Mouse (Mus musculus): ENCODE results near the gene 4930539E08Rik. TPM values are rescaled to one million over a fixed set of nuclear protein-coding genes. Genes with fewer than 3 reads are reported as not detected.

Gene 4930539E08Rik
- polyA plus RNA-seq, 1 experiment from 2014 or later, result 0.19 TPM

GRCm38 (mm10) chr17:28922096-28922495 is 7.0 kb upstream of the 4930539E08Rik start:
- no peak overlapping the region for H3K4me2 ChIP-seq (ENCODE audit: low read depth, low read length, severe bottlenecking)
- H3K27ac ChIP-seq (ENCODE audit: low read depth, low read length), result no peak overlapping the region
- H3K4me1 ChIP-seq (replicated peaks; ENCODE audit: control insufficient read depth, insufficient read depth, low read length), result no peaks in the 10 kb centered on the region
- DNase-seq (ENCODE audit: low spot score) (no peak), ATAC-seq (replicated peaks; ENCODE audit: low FRiP score) (no peak)
- H3K4me3 ChIP-seq (ENCODE audit: low read depth, low read length), result no peak overlapping the region
- no peak overlapping the region for H3K9ac ChIP-seq (ENCODE audit: low read length)
- 76% methylated on average over 6 of the region's 6 CpGs for WGBS
- H3K27me3 ChIP-seq (ENCODE audit: control insufficient read depth, insufficient read depth, low read length), result no peaks in the 10 kb centered on the region
- no peaks in the 10 kb centered on the region for H3K36me3 ChIP-seq (ENCODE audit: control insufficient read depth, insufficient read depth, low read length)
- no peaks in the 10 kb centered on the region for H3K9me3 ChIP-seq (ENCODE audit: control insufficient read depth, low read length)

GRCm38 (mm10) chr17:28921086-28921485 is 6.0 kb upstream of the 4930539E08Rik start:
- H3K9me3 ChIP-seq (ENCODE audit: control insufficient read depth, low read length), result no peaks in the 10 kb centered on the region
- ATAC-seq (replicated peaks; ENCODE audit: low FRiP score) (no peak), DNase-seq (ENCODE audit: low spot score) (no peak)
- H3K27ac ChIP-seq (ENCODE audit: low read depth, low read length), result no peak overlapping the region
- no peaks in the 10 kb centered on the region for H3K36me3 ChIP-seq (ENCODE audit: control insufficient read depth, insufficient read depth, low read length)
- no peaks in the 10 kb centered on the region for H3K4me1 ChIP-seq (replicated peaks; ENCODE audit: control insufficient read depth, insufficient read depth, low read length)
- H3K9ac ChIP-seq (ENCODE audit: low read length), result no peak overlapping the region
- no peaks in the 10 kb centered on the region for H3K27me3 ChIP-seq (ENCODE audit: control insufficient read depth, insufficient read depth, low read length)
- H3K4me2 ChIP-seq (ENCODE audit: low read depth, low read length, severe bottlenecking), result no peak overlapping the region
- 72% methylated on average over 8 of the region's 8 CpGs for WGBS
- H3K4me3 ChIP-seq (ENCODE audit: low read depth, low read length), result no peak overlapping the region

- Histone ChIP-seq H3K27ac (ENCODE audit: low read depth, low read length) (no peak overlapping the region), H3K27me3 (ENCODE audit: control insufficient read depth, insufficient read depth, low read length) (no peaks in the 10 kb centered on the region), H3K4me2 (ENCODE audit: low read depth, low read length, severe bottlenecking) (no peak overlapping the region), H3K9ac (ENCODE audit: low read length) (no peak overlapping the region), H3K36me3 (ENCODE audit: control insufficient read depth, insufficient read depth, low read length) (no peaks in the 10 kb centered on the region), H3K4me3 (ENCODE audit: low read depth, low read length) (no peak overlapping the region), H3K9me3 (ENCODE audit: control insufficient read depth, low read length) (no peaks in the 10 kb centered on the region), H3K4me1 (replicated peaks; ENCODE audit: control insufficient read depth, insufficient read depth, low read length) (no peaks in the 10 kb centered on the region)
- ATAC-seq (replicated peaks; ENCODE audit: low FRiP score) (no peak), DNase-seq (ENCODE audit: low spot score) (no peak)
- 79% methylated on average over 1 of the region's 1 CpGs for WGBS
These were observed 1.4 kb upstream of the 4930539E08Rik start for GRCm38 (mm10) chr17:28916520-28916919.

- Histone ChIP-seq H3K27ac (ENCODE audit: low read depth, low read length) (no peak overlapping the region), H3K4me3 (ENCODE audit: low read depth, low read length) (no peak overlapping the region), H3K27me3 (ENCODE audit: control insufficient read depth, insufficient read depth, low read length) (peaks cover 3% of the 10 kb centered on the region; the same call in 1 of the 2 replicates), H3K9ac (ENCODE audit: low read length) (no peak overlapping the region), H3K36me3 (ENCODE audit: control insufficient read depth, insufficient read depth, low read length) (no peaks in the 10 kb centered on the region), H3K4me2 (ENCODE audit: low read depth, low read length, severe bottlenecking) (no peak overlapping the region), H3K9me3 (ENCODE audit: control insufficient read depth, low read length) (no peaks in the 10 kb centered on the region), H3K4me1 (replicated peaks; ENCODE audit: control insufficient read depth, insufficient read depth, low read length) (peaks cover 5% of the 10 kb centered on the region; the same call in 1 of the 2 replicates)
- ATAC-seq (replicated peaks; ENCODE audit: low FRiP score) (no peak), DNase-seq (ENCODE audit: low spot score) (no peak)
- 81% methylated on average over 6 of the region's 6 CpGs for WGBS
These were observed 1.2 kb downstream of the 4930539E08Rik start for GRCm38 (mm10) chr17:28913940-28914339.

- no peak for DNase-seq (ENCODE audit: low spot score)
- Histone ChIP-seq H3K4me3 (ENCODE audit: low read depth, low read length) (no peak overlapping the region), H3K4me1 (replicated peaks; ENCODE audit: control insufficient read depth, insufficient read depth, low read length) (peaks cover 5% of the 10 kb centered on the region; the same call in 1 of the 2 replicates), H3K27ac (ENCODE audit: low read depth, low read length) (no peak overlapping the region), H3K9ac (ENCODE audit: low read length) (no peak overlapping the region), H3K27me3 (ENCODE audit: control insufficient read depth, insufficient read depth, low read length) (peaks cover 5% of the 10 kb centered on the region; the same call in 1 of the 2 replicates), H3K4me2 (ENCODE audit: low read depth, low read length, severe bottlenecking) (no peak overlapping the region), H3K9me3 (ENCODE audit: control insufficient read depth, low read length) (no peaks in the 10 kb centered on the region), H3K36me3 (ENCODE audit: control insufficient read depth, insufficient read depth, low read length) (no peaks in the 10 kb centered on the region)
- no peak for ATAC-seq (replicated peaks; ENCODE audit: low FRiP score)
- WGBS, result 81% methylated on average over 5 of the region's 5 CpGs
These were observed 1.9 kb downstream of the 4930539E08Rik start for GRCm38 (mm10) chr17:28913200-28913599.

- no peak for DNase-seq (ENCODE audit: low spot score)
- Histone ChIP-seq H3K27me3 (ENCODE audit: control insufficient read depth, insufficient read depth, low read length) (peaks cover 5% of the 10 kb centered on the region; the same call in 1 of the 2 replicates), H3K4me3 (ENCODE audit: low read depth, low read length) (no peak overlapping the region), H3K27ac (ENCODE audit: low read depth, low read length) (no peak overlapping the region), H3K9ac (ENCODE audit: low read length) (no peak overlapping the region), H3K4me2 (ENCODE audit: low read depth, low read length, severe bottlenecking) (no peak overlapping the region), H3K9me3 (ENCODE audit: control insufficient read depth, low read length) (no peaks in the 10 kb centered on the region), H3K36me3 (ENCODE audit: control insufficient read depth, insufficient read depth, low read length) (no peaks in the 10 kb centered on the region), H3K4me1 (replicated peaks; ENCODE audit: control insufficient read depth, insufficient read depth, low read length) (peaks cover 7% of the 10 kb centered on the region; the same call in 1 of the 2 replicates)
- 22% methylated on average over 7 of the region's 7 CpGs for WGBS
- ATAC-seq (replicated peaks; ENCODE audit: low FRiP score), result no peak
These were observed 5.0 kb downstream of the 4930539E08Rik start for GRCm38 (mm10) chr17:28910139-28910538.

GRCm38 (mm10) chr17:28909252-28909941 is 5.7 kb downstream of the 4930539E08Rik start:
- peak overlapping the region; percentile 17; the same call in 1 of the 2 replicates for H3K4me3 ChIP-seq (ENCODE audit: low read depth, low read length)
- H3K4me1 ChIP-seq (replicated peaks; ENCODE audit: control insufficient read depth, insufficient read depth, low read length), result peaks cover 12% of the 10 kb centered on the region; the same call in 1 of the 2 replicates
- H3K9ac ChIP-seq (ENCODE audit: low read length), result peak overlapping the region; percentile 47
- DNase-seq (ENCODE audit: low spot score) (peak; percentile 86), ATAC-seq (replicated peaks; ENCODE audit: low FRiP score) (no peak)
- H3K9me3 ChIP-seq (ENCODE audit: control insufficient read depth, low read length), result no peaks in the 10 kb centered on the region
- WGBS, result 6% methylated on average over 29 of the region's 29 CpGs
- H3K36me3 ChIP-seq (ENCODE audit: control insufficient read depth, insufficient read depth, low read length), result no peaks in the 10 kb centered on the region
- H3K27ac ChIP-seq (ENCODE audit: low read depth, low read length), result no peak overlapping the region
- peaks cover 5% of the 10 kb centered on the region; the same call in 1 of the 2 replicates for H3K27me3 ChIP-seq (ENCODE audit: control insufficient read depth, insufficient read depth, low read length)
- peak overlapping the region; percentile 42 for H3K4me2 ChIP-seq (ENCODE audit: low read depth, low read length, severe bottlenecking)

- Histone ChIP-seq H3K4me2 (ENCODE audit: low read depth, low read length, severe bottlenecking) (no peak overlapping the region), H3K4me3 (ENCODE audit: low read depth, low read length) (no peak overlapping the region), H3K9ac (ENCODE audit: low read length) (no peak overlapping the region), H3K9me3 (ENCODE audit: control insufficient read depth, low read length) (no peaks in the 10 kb centered on the region), H3K27ac (ENCODE audit: low read depth, low read length) (no peak overlapping the region), H3K36me3 (ENCODE audit: control insufficient read depth, insufficient read depth, low read length) (no peaks in the 10 kb centered on the region), H3K27me3 (ENCODE audit: control insufficient read depth, insufficient read depth, low read length) (peaks cover 5% of the 10 kb centered on the region; the same call in 1 of the 2 replicates), H3K4me1 (replicated peaks; ENCODE audit: control insufficient read depth, insufficient read depth, low read length) (peaks cover 12% of the 10 kb centered on the region; the same call in 1 of the 2 replicates)
- WGBS, result 85% methylated on average over 7 of the region's 7 CpGs
- no peak for ATAC-seq (replicated peaks; ENCODE audit: low FRiP score)
- DNase-seq (ENCODE audit: low spot score), result no peak
These were observed 7.2 kb downstream of the 4930539E08Rik start for GRCm38 (mm10) chr17:28907959-28908358.
